Mouse (Mus musculus) forebrain, postnatal 0 days (tissue): ENCODE measurements around the gene Bpifa2. TPM values are rescaled to one million over a fixed set of nuclear protein-coding genes. Genes with fewer than 3 reads are reported as not detected.

Experiments used
- ATAC-seq: fragments of 200-750 bp; cut with Nextera tagmentation; 2 replicates; pipeline ENCODE4 v1.8.0; 2017; ENCODE audit warnings: mild to moderate bottlenecking, moderate library complexity
- DNase-seq: peaks from one replicate; pipeline ENCODE4 v3.0.0-alpha.2; 2015
- H3K27ac ChIP-seq: fragments of 300-500 bp; sonication (generic); 2 replicates; pipeline ENCODE4 v1.5.1; 2014; ENCODE audit warnings: low read depth, mild to moderate bottlenecking, antibody characterized with exemption, low read length, moderate library complexity, mixed read lengths
- H3K27me3 ChIP-seq: fragments of 300-500 bp; sonication (generic); 2 replicates; pipeline ENCODE4 v1.6.1; 2014; ENCODE audit warnings: mild to moderate bottlenecking, low read length, mixed read lengths; ENCODE audit not compliant: insufficient read depth
- H3K36me3 ChIP-seq: fragments of 300-500 bp; sonication (generic); 2 replicates; pipeline ENCODE4 v1.6.1; 2014; ENCODE audit warnings: mild to moderate bottlenecking, moderate library complexity; ENCODE audit not compliant: insufficient read depth
- H3K4me1 ChIP-seq: fragments of 300-500 bp; sonication (generic); 2 replicates; pipeline ENCODE4 v1.6.1; 2014; ENCODE audit warnings: antibody characterized with exemption; ENCODE audit not compliant: insufficient read depth
- H3K4me2 ChIP-seq: fragments of 300-500 bp; sonication (generic); 2 replicates; pipeline ENCODE4 v1.6.1; 2014; ENCODE audit warnings: low read depth, mild to moderate bottlenecking, moderate library complexity
- H3K4me3 ChIP-seq: fragments of 300-500 bp; sonication (generic); 2 replicates; pipeline ENCODE4 v1.5.1; 2014; ENCODE audit warnings: low read depth, low read length, mixed read lengths
- H3K9ac ChIP-seq: fragments of 300-500 bp; sonication (generic); 2 replicates; pipeline ENCODE4 v1.6.1; 2014; ENCODE audit warnings: mild to moderate bottlenecking
- H3K9me3 ChIP-seq: fragments of 300-500 bp; sonication (generic); 2 replicates; pipeline ENCODE4 v1.6.1; 2016; ENCODE audit warnings: low read length
- CTCF ChIP-seq: sonication (generic); IDR thresholded peaks from 2 replicates; pipeline ENCODE4 v1.5.1; 2016; ENCODE audit warnings: antibody characterized with exemption, control low read depth, low read depth
- WGBS: fragments of 180-500 bp; shearing (Covaris S2); extraction: QIAGEN DNeasy Blood & Tissue Kit; methylation state at CpG from one replicate; pipeline ENCODE4 v1.1.7; 2014; 5-methylcytosine and 5-hydroxymethylcytosine counted together
- polyA plus RNA-seq: library from polyadenylated mRNA; unstranded; fragments of >200 nt; fragmentation: Nextera tagmentation; extraction: Ambion mirVana; gene quantifications from 2 replicates; pipeline ENCODE4 v1.2.1, GENCODE M21; 2015
- total RNA-seq: library from RNA; depleted of rRNA; stranded (reverse); fragments of >200 nt; gene quantifications from 2 replicates; pipeline ENCODE4 v1.2.3, GENCODE M21; 2014; rRNA removed

Bpifa2 gene
- total and polyA plus RNA-seq, 2 experiments from 2014 or later = not detected

DNA sequence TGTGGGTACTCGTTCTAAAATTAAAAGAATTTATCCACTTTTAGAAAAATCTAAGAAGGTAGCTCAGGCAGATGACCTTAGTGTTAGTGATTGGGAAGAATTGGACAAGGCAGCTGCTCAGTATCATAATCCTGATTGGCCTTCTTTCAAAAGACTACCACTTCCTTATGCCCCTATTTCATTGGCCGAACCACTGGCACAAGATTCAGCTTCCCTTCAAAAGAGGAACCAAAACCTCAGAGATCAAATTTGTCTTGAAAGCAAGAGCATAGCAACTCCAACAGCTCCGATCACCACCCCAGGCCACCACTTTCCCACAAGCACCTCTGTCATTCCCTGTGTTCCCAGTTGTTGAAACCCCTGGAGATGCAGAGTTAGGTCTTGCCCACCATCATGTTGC lies 36.7 kb downstream of the Bpifa2 start:
- DNase-seq (no peak), ATAC-seq (no peak)
- no peaks in the 10 kb centered on the region for H3K4me1 ChIP-seq
- no peak for TF ChIP-seq CTCF
- no peaks in the 10 kb centered on the region for H3K36me3 ChIP-seq
- H3K9me3 ChIP-seq = no peaks in the 10 kb centered on the region
- H3K4me3 ChIP-seq = no peak overlapping the region
- no peak overlapping the region for H3K27ac ChIP-seq
- 85% methylated on average over 3 of the region's 3 CpGs for WGBS
- no peak overlapping the region for H3K4me2 ChIP-seq
- no peak overlapping the region for H3K9ac ChIP-seq
- H3K27me3 ChIP-seq = no peaks in the 10 kb centered on the region

- Histone ChIP-seq H3K27me3 (no peaks in the 10 kb centered on the region), H3K4me2 (no peak overlapping the region), H3K36me3 (no peaks in the 10 kb centered on the region), H3K4me3 (no peak overlapping the region), H3K9me3 (no peaks in the 10 kb centered on the region), H3K9ac (no peak overlapping the region), H3K4me1 (no peaks in the 10 kb centered on the region), H3K27ac (no peak overlapping the region)
- no peak for TF ChIP-seq CTCF
- 56% methylated on average over 2 of the region's 2 CpGs for WGBS
- DNase-seq (no peak), ATAC-seq (no peak)
These were observed 50.6 kb downstream of the Bpifa2 start for GRCm38 (mm10) chr2:154058690-154059089.

Other genes starting within 250 kb of the Bpifa2 start
- gene Efcab8, start 228.3 kb upstream of the Bpifa2 start, total RNA-seq = 0.05 and 0.23 TPM in 2 replicates
- not detected in 2 replicates for gene Efcab8, start 228.3 kb upstream of the Bpifa2 start, polyA plus RNA-seq
- not detected in 2 replicates for gene Sun5, start 137.2 kb upstream of the Bpifa2 start, total RNA-seq
- gene Sun5, start 137.2 kb upstream of the Bpifa2 start, polyA plus RNA-seq = not detected in 2 replicates
- not detected in 2 replicates for gene Bpifb2, start 133.2 kb upstream of the Bpifa2 start, total RNA-seq
- not detected in 2 replicates for gene Bpifb2, start 133.2 kb upstream of the Bpifa2 start, polyA plus RNA-seq
- 0.46 TPM in 1 of 2 replicates, not detected in the other for gene Bpifb6, start 107.9 kb upstream of the Bpifa2 start, total RNA-seq
- gene Bpifb6, start 107.9 kb upstream of the Bpifa2 start, polyA plus RNA-seq = not detected in 2 replicates
- not detected in 2 replicates for gene Bpifb3, start 90.0 kb upstream of the Bpifa2 start, total RNA-seq
- gene Bpifb3, start 90.0 kb upstream of the Bpifa2 start, polyA plus RNA-seq = 0.10 TPM in 1 of 2 replicates, not detected in the other
- not detected in 2 replicates for gene Bpifb4, start 70.1 kb upstream of the Bpifa2 start, total RNA-seq
- gene Bpifb4, start 70.1 kb upstream of the Bpifa2 start, polyA plus RNA-seq = not detected in 2 replicates
- not detected in 2 replicates for gene Bpifa6, start 33.3 kb upstream of the Bpifa2 start, total RNA-seq
- gene Bpifa6, start 33.3 kb upstream of the Bpifa2 start, polyA plus RNA-seq = not detected in 2 replicates
- gene Bpifa3, start 122.1 kb downstream of the Bpifa2 start, total RNA-seq = not detected in 2 replicates
- gene Bpifa3, start 122.1 kb downstream of the Bpifa2 start, polyA plus RNA-seq = not detected in 2 replicates
- 0.31 and 2.0 TPM in 2 replicates for gene Bpifa1, start 134.6 kb downstream of the Bpifa2 start, total RNA-seq
- 0.25 and 0.48 TPM in 2 replicates for gene Bpifa1, start 134.6 kb downstream of the Bpifa2 start, polyA plus RNA-seq
- not detected in 2 replicates for gene Bpifa5, start 154.3 kb downstream of the Bpifa2 start, total RNA-seq
- gene Bpifa5, start 154.3 kb downstream of the Bpifa2 start, polyA plus RNA-seq = not detected in 2 replicates
- 0.33 TPM in 1 of 2 replicates, not detected in the other for gene Bpifb1, start 182.6 kb downstream of the Bpifa2 start, total RNA-seq
- gene Bpifb1, start 182.6 kb downstream of the Bpifa2 start, polyA plus RNA-seq = 0.23 and 0.92 TPM in 2 replicates
- 0.14 and 0.31 TPM in 2 replicates for gene Bpifb5, start 215.5 kb downstream of the Bpifa2 start, total RNA-seq
- 0.24 and 0.53 TPM in 2 replicates for gene Bpifb5, start 215.5 kb downstream of the Bpifa2 start, polyA plus RNA-seq
- gene Bpifb9a, start 249.6 kb downstream of the Bpifa2 start, total RNA-seq = not detected in 2 replicates
- gene Bpifb9a, start 249.6 kb downstream of the Bpifa2 start, polyA plus RNA-seq = 0.65 TPM in 1 of 2 replicates, not detected in the other